Mouse (Mus musculus) cerebellum, adult 9-11 months (tissue): ENCODE data around the gene Tshz2.

ENCODE experiments used
- DNase-seq: peaks from one replicate; pipeline ENCODE4 v3.0.0; 2022

The Tshz2 gene

DNA sequence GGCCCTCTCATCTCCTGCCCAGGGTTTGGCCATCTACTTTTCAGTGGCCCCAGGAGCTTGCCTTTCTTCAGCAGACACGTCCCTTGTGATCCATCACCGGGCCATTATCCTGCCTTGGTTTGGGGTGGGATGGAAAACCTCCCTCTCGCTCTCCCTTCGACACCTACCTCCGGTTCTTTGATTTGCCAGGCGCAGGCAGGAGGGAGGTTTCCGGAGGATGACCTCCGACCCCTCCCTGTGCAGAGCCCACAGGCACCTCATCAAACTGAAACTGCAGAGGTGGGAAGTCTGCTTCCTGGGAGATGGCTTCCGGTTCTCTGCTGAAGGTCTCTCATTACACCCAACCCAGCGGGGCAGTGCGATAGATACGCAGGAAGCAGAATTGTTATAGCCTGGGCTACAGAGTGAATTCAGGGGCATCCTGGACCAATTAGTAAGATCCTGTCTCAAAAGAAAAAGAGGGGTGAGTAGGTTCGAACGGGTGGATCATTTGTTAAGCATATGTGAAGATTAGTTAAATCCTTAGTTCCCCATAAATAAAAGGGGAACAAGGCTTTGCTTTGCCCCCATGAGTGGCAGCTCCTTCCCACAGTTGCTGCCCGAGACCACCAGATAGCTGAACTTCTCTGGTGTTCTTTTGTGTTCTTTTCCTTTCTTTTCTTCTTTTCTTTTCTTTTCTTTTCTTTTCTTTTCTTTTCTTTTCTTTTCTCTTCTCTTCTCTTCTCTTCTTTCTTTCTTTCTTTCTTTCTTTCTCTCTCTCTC, 70.1 kb downstream of the Tshz2 start:
- DNase-seq = no peak

GRCm38 (mm10) chr2:169721793-169722326, 89.0 kb downstream of the Tshz2 start:
- DNase-seq = no peak

DNA sequence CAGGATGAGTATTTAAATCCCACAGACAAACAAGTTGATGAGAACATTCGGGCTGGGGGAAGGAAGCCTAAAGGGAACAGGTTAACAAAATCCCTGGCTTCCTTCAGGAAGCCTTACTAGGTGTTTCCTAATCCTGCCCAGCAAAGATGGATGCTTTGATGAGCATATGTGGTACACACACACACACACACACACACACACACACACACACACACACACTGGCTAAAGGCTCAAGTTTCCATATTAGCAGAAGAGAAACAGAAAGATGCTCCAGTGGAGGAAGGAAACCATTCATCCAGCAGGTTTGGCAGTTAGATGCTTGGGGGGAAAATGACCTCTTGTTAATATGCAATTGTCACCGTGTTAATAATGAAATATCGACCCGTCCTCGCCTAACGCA, 89.5 kb downstream of the Tshz2 start:
- no peak for DNase-seq

- no peak for DNase-seq
Observed at GRCm38 (mm10) chr2:169723645-169724462, 91.0 kb downstream of the Tshz2 start.

DNA sequence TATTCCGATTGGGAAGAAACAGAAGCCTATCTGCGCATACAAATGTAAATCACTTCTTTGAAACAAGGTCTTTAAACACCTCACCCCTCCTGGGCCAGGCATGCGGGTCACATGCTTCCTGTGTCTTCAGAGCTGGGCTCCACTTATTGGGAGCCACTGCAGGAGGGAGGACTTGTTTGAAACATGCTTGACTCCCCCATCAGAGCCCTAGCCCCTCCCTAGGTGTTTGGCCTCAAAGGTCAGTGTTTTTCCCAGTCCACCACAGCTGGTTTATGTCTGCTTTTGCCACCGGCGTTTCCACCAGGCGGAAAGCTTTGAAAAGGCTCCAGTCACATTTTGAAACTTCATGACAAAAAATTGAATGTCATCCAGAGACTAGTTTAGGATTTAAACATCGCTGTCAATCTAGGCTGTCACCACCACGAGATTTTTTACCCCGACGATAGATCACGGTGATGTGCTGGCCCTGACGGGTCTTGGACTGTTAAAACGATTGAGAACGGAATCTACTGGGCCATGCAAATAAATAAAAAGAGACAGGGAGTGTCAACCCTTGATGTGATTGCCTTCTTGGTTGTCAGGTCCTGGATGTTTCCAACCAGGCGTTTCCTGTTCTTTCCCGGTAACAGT, 96.0 kb downstream of the Tshz2 start:
- DNase-seq = no peak

GRCm38 (mm10) chr2:169730551-169730996, 97.8 kb downstream of the Tshz2 start:
- DNase-seq = no peak

DNA sequence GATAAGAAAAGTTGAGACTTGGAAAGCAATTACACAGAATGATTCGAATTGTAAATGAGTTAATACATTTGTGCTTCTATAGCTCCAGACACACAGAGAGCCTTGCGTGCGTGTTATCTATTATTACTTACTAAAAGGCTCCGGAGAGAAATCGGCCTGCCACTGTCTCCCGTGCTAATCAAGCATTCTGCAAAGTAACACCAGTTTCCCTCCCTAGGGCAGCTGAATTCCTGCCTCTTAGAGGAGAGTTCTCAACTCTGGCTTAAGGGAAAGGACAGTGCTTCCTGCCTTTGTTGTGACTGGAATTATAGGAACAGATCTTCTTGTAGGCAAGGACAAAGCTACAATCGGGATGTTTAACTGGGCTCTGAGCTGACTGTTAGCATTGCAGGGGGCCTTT, 101.2 kb downstream of the Tshz2 start:
- DNase-seq = no peak

- DNase-seq = no peak
Observed at GRCm38 (mm10) chr2:169735475-169736406, 102.9 kb downstream of the Tshz2 start.

DNA sequence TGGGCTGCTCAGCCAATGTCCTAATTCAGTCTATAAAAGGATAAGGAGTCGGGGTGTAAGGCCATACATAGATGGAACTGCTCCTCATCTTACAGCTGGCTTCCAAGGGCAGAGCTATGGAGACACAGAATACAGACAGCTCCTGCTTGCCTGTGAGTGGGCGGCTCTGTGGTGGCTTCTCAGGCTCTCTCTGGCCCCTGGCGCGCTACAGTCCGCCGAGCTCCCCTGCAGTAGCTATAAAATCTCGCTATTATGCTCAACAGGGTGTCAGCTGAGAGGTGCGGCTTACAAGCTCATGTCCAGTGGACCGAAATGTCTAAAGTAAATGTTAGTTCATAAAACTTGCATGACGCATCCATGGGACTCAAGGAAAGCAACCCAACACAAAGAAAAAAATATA, 108.2 kb downstream of the Tshz2 start:
- DNase-seq = no peak

- no peak for DNase-seq
Observed at GRCm38 (mm10) chr2:169742791-169743190, 110.0 kb downstream of the Tshz2 start.

- DNase-seq = no peak
Observed at GRCm38 (mm10) chr2:169743294-169743693, 110.5 kb downstream of the Tshz2 start.

GRCm38 (mm10) chr2:169743910-169744309, 111.1 kb downstream of the Tshz2 start:
- no peak for DNase-seq

- DNase-seq = no peak
Observed at GRCm38 (mm10) chr2:169747114-169747642, 114.4 kb downstream of the Tshz2 start.

GRCm38 (mm10) chr2:169749331-169749945, 116.6 kb downstream of the Tshz2 start:
- no peak for DNase-seq

DNA sequence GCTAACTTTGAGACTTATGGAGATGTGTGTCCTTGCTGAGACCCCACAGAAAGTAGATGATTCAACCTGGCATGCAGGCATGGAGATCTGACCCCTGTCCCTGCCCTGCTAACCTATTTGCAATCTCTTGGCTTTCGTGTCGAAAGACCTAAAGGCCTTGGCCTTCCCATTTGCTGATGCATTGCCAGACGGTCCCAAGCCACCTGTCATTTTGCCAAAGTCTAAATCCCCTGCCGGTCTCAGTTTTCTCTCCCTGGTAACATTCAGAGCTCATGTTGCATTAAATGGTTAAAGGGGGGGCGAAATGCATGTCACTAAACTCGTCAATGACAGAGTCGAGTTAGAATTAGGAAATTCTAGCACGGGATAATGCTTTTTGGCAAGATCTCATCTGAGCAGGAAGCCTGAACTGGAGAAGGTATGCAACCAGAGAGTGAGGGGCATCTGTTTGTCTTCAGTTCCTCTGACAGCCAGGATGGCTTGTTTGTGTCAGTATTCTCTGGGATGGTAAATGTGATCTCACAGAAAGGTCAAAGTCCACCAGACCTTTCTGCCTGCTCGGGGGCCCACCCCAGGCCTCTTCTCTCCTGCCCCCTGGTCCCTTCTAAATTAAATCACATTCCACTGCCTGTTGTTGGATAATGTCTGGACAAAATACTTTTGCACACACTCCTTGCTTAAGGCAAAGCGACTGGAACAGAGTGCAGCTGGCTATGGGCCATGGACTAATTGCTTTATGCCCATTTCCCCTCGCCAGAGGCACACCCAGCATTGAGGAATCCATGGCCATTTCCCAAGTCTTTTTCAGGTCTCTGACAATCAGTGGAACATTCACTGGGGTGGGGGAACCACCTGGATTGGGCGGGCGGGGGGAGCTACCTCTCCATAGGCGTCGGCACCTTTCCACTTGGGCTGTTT, 118.0 kb downstream of the Tshz2 start:
- no peak for DNase-seq

DNA sequence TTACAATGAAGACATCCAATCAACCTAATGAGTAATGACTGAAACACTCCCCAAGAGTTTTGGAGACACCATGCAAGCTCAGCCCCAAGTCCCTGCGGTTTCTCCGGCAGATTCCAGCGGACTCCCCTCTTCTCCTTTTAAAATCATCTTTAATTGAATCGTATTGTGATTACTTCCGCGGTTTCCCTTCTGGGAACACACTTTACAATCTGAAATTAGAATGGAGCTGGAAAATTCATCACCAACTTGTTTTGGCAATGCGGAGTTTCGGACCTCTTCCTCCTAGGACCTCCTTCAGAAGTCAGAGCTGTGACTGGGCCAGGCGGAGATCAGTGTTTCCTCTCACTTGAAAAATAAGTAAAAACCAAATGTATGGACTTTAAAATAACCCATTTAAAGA, 119.3 kb downstream of the Tshz2 start:
- no peak for DNase-seq

DNA sequence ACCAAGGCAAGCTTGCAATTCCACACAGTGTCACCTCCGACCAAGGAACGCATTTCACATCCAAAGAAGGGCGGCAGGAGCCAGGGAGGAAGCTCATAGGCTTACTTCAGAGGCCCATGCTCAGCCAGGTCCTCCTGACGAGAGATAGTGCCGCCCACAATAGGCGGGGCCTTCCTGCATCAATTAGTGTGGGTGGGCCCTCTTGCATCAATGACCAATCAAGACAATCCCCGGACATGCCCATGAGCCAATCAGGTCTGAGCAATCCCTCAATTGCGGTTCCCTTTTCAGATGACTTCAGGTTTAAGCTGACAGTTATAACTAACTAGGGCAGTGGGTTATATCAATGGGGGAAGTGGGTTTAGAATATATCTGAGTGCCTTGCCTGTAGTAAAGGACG, 120.6 kb downstream of the Tshz2 start:
- no peak for DNase-seq

- no peak for DNase-seq
Observed at GRCm38 (mm10) chr2:169755091-169755490, 122.3 kb downstream of the Tshz2 start.

- DNase-seq = no peak
Observed at GRCm38 (mm10) chr2:169758120-169758519, 125.3 kb downstream of the Tshz2 start.

- no peak for DNase-seq
Observed at GRCm38 (mm10) chr2:169760117-169760516, 127.3 kb downstream of the Tshz2 start.
